Mouse (Mus musculus) limb, embryonic 13.5 days (tissue): Measurements from ENCODE around the gene Ccndbp1. TPM values are rescaled to one million over a fixed set of nuclear protein-coding genes. Genes with fewer than 3 reads are reported as not detected.
"Not testable (repeated sequence)": the region's sequence is repeated elsewhere in the genome, so short reads cannot be mapped to it uniquely, and the experiment has no call there.

Experiments
- ATAC-seq: fragments of 200-750 bp; cut with Nextera tagmentation; 2 replicates; pipeline ENCODE4 v1.8.0; 2017; ENCODE audit warnings: low read depth, moderate number of reproducible peaks, moderate TSS enrichment; ENCODE audit not compliant: low FRiP score
- H3K27ac ChIP-seq: fragments of 300-500 bp; sonication (generic); 2 replicates; pipeline ENCODE4 v1.5.1; 2015; ENCODE audit warnings: inconsistent platforms, mild to moderate bottlenecking, moderate library complexity
- H3K27me3 ChIP-seq: fragments of 300-500 bp; sonication (generic); 2 replicates; pipeline ENCODE4 v1.6.1; 2015; ENCODE audit warnings: mild to moderate bottlenecking, inconsistent platforms
- H3K36me3 ChIP-seq: fragments of 300-500 bp; sonication (generic); 2 replicates; pipeline ENCODE4 v1.6.1; 2015; ENCODE audit warnings: inconsistent platforms, mild to moderate bottlenecking, moderate library complexity
- H3K4me1 ChIP-seq: fragments of 300-500 bp; sonication (generic); 2 replicates; pipeline ENCODE4 v1.6.1; 2015; ENCODE audit warnings: inconsistent platforms
- H3K4me2 ChIP-seq: fragments of 300-500 bp; sonication (generic); replicated peaks from 2 replicates; pipeline ENCODE4 v1.6.1; 2015; ENCODE audit warnings: inconsistent platforms, mild to moderate bottlenecking, moderate library complexity
- H3K4me3 ChIP-seq: fragments of 300-500 bp; sonication (generic); 2 replicates; pipeline ENCODE4 v1.5.1; 2015; ENCODE audit warnings: moderate library complexity, mild to moderate bottlenecking, inconsistent platforms
- H3K9ac ChIP-seq: fragments of 300-500 bp; sonication (generic); 2 replicates; pipeline ENCODE4 v1.6.1; 2015; ENCODE audit warnings: mild to moderate bottlenecking, inconsistent platforms
- H3K9me3 ChIP-seq: fragments of 300-500 bp; sonication (generic); 2 replicates; pipeline ENCODE4 v1.6.1; 2016; ENCODE audit warnings: inconsistent platforms
- WGBS: fragments of 180-500 bp; shearing (Covaris S2); methylation state at CpG from one replicate; pipeline ENCODE4 v1.1.7; 2015; 5-methylcytosine and 5-hydroxymethylcytosine counted together
- polyA plus RNA-seq: library from polyadenylated mRNA; unstranded; fragments of >200 nt; fragmentation: Nextera tagmentation; extraction: Ambion mirVana; gene quantifications from 2 replicates; pipeline ENCODE4 v1.2.1, GENCODE M21; 2015

Gene Ccndbp1
- polyA plus RNA-seq, 1 experiment from 2014 or later: 39.3 TPM

- Histone ChIP-seq H3K4me2 (no peak overlapping the region), H3K27ac (no peak overlapping the region), H3K27me3 (no peaks in the 10 kb centered on the region), H3K9ac (no peak overlapping the region), H3K9me3 (no peaks in the 10 kb centered on the region), H3K4me3 (no peak overlapping the region), H3K36me3 (peaks cover 8% of the 10 kb centered on the region; the same call in 1 of the 2 replicates), H3K4me1 (peaks cover 8% of the 10 kb centered on the region)
- no peak for ATAC-seq
- WGBS: 79% methylated on average over 1 of the region's 1 CpGs
These were observed 1.2 kb upstream of the Ccndbp1 start for GRCm38 (mm10) chr2:121006986-121007385.

GRCm38 (mm10) chr2:121008664-121009007 is 433 bp downstream of the Ccndbp1 start:
- H3K27me3 ChIP-seq: no peaks in the 10 kb centered on the region
- peak overlapping the region; percentile 89 for H3K4me2 ChIP-seq
- H3K4me1 ChIP-seq: peaks cover 8% of the 10 kb centered on the region
- no peaks in the 10 kb centered on the region for H3K9me3 ChIP-seq
- H3K27ac ChIP-seq: no peak overlapping the region
- peak overlapping the region; percentile 72 for H3K9ac ChIP-seq
- H3K4me3 ChIP-seq: peak overlapping the region; percentile 71
- peaks cover 20% of the 10 kb centered on the region for H3K36me3 ChIP-seq
- WGBS: under 1% methylated on average over 12 of the region's 12 CpGs
- no peak for ATAC-seq

DNA sequence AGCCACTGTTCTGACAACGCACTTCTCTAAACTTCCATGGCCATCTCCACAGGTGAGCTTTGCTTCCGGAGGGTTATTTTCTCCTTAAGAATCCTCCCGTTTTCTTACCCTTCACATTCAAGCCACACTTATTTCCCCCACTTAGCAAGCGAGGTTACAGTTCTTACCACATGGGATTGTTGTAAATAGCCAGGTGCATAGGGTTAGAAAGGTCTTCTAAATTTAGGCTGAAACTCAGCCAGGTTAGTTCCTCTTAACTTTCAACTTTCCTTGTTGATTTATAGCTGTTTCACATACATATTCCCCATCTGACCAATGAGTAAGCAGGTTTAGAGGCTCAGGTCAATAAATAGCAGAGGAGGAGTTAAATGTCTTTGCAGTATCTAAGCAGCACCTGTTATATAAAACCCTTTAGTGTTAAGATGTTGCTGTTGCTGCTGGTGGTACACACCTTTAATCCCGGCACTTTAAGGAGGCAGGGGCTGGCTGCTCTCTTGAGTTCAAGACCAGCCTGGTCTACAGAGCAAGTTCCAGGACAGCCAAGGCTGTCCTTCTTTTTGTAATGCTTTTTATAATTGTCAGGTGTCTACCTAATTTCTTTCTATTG is 971 bp downstream of the Ccndbp1 start:
- Histone ChIP-seq H3K9ac (peak overlapping the region; percentile 72), H3K9me3 (no peaks in the 10 kb centered on the region), H3K27me3 (no peaks in the 10 kb centered on the region), H3K4me3 (peak overlapping the region; percentile 71), H3K4me1 (peaks cover 8% of the 10 kb centered on the region), H3K4me2 (peak overlapping the region; percentile 89), H3K36me3 (peaks cover 23% of the 10 kb centered on the region), H3K27ac (no peak overlapping the region)
- WGBS: 21% methylated on average over 5 of the region's 5 CpGs
- no peak for ATAC-seq

- Histone ChIP-seq H3K27ac (no peak overlapping the region), H3K36me3 (peaks cover 43% of the 10 kb centered on the region), H3K9ac (no peak overlapping the region), H3K9me3 (peaks cover under 1% of the 10 kb centered on the region; the same call in 1 of the 2 replicates), H3K4me3 (no peak overlapping the region), H3K4me2 (no peak overlapping the region), H3K27me3 (no peaks in the 10 kb centered on the region), H3K4me1 (peaks cover 8% of the 10 kb centered on the region)
- no peak for ATAC-seq
- 88% methylated on average over 9 of the region's 9 CpGs for WGBS
These were observed 4.5 kb downstream of the Ccndbp1 start for GRCm38 (mm10) chr2:121012676-121013075.

DNA sequence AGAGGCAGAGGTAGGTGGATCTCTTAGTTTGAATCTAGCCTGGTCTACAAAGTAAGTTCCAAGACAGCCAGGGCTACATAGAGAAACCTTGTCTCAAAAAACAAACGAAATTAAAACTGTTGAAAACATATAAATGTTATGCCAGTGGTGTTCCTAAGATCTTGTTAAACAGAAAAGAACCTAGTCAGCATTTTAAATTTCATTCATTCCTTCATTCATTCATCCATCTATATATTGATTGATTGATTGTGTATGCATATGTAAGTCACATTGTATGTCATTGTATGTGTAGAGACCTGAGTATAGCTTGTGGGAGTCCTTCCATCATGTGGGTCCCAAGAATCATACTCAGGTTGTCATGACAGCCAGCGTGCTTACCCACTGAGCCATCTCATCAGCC is 7.3 kb downstream of the Ccndbp1 start:
- ATAC-seq: no peak
- 80% methylated on average over 2 of the region's 2 CpGs for WGBS
- no peak overlapping the region for H3K4me3 ChIP-seq
- H3K27me3 ChIP-seq: no peaks in the 10 kb centered on the region
- peaks cover 47% of the 10 kb centered on the region for H3K36me3 ChIP-seq
- no peaks in the 10 kb centered on the region for H3K4me1 ChIP-seq
- no peak overlapping the region for H3K9ac ChIP-seq
- H3K27ac ChIP-seq: no peak overlapping the region
- H3K9me3 ChIP-seq: peaks cover 4% of the 10 kb centered on the region; the same call in 1 of the 2 replicates
- no peak overlapping the region for H3K4me2 ChIP-seq

DNA sequence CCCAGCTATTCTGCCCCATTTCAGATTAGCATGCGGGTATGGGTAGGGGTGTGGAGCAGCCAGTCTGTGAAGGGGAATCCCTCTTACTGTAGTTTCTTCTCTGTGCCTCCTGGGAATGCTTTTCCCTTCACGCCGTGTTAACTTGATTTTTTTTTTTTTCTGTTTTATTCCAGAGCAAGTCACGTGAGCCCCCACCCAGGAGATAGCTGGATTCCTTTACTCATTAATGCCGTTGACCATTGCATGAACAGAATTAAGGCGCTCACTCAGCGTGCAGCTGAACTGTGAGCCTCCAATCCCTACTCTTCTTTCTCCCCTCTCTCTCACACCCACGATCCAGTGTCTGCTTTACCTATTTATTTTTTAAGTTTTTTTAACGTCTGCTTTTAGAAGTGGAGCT is 8.0 kb downstream of the Ccndbp1 start:
- H3K4me3 ChIP-seq: no peak overlapping the region
- ATAC-seq: no peak
- no peak overlapping the region for H3K27ac ChIP-seq
- H3K36me3 ChIP-seq: peaks cover 46% of the 10 kb centered on the region
- H3K9ac ChIP-seq: no peak overlapping the region
- 87% methylated on average over 9 of the region's 9 CpGs for WGBS
- no peaks in the 10 kb centered on the region for H3K4me1 ChIP-seq
- H3K4me2 ChIP-seq: no peak overlapping the region
- peaks cover 4% of the 10 kb centered on the region; the same call in 1 of the 2 replicates for H3K9me3 ChIP-seq
- no peaks in the 10 kb centered on the region for H3K27me3 ChIP-seq

DNA sequence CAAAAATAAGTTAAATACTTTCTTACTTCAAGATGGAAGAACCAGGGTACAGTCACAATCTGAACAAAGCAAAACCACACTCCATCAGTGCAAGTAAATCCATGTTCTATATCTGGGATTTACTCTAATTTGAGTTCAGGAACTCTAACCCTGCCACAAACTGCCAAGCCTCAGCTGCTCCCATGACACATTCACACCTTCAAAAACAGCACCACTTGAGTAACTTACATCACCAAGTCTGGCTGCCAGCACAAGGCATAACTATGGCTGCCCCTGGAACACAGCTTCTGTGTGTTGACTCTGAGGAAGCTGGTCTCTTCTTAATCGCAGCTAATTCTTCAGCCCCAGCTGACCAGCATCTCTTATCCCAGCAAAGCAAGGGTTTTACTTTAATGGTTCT is 8.9 kb downstream of the Ccndbp1 start:
- H3K9ac ChIP-seq: no peak overlapping the region
- 83% methylated on average over 1 of the region's 1 CpGs for WGBS
- ATAC-seq: no peak
- peaks cover 39% of the 10 kb centered on the region for H3K36me3 ChIP-seq
- peaks cover 4% of the 10 kb centered on the region; the same call in 1 of the 2 replicates for H3K9me3 ChIP-seq
- no peak overlapping the region for H3K4me3 ChIP-seq
- no peak overlapping the region for H3K4me2 ChIP-seq
- H3K27me3 ChIP-seq: no peaks in the 10 kb centered on the region
- no peaks in the 10 kb centered on the region for H3K4me1 ChIP-seq
- H3K27ac ChIP-seq: no peak overlapping the region

GRCm38 (mm10) chr2:121022918-121023317 is 14.7 kb downstream of the Ccndbp1 start:
- peaks cover under 1% of the 10 kb centered on the region; the same call in 1 of the 2 replicates for H3K9me3 ChIP-seq
- no peak overlapping the region for H3K4me3 ChIP-seq
- 73% methylated on average over 5 of the region's 5 CpGs for WGBS
- 0 out of 2 replicates have a peak, but pooled peaks cover 4% of the 10 kb centered on the region for H3K27me3 ChIP-seq
- H3K36me3 ChIP-seq: peaks cover 1% of the 10 kb centered on the region
- no peak overlapping the region for H3K9ac ChIP-seq
- ATAC-seq: no peak
- H3K4me1 ChIP-seq: no peaks in the 10 kb centered on the region
- no peak overlapping the region for H3K4me2 ChIP-seq
- H3K27ac ChIP-seq: no peak overlapping the region

GRCm38 (mm10) chr2:121036733-121037341 is 28.6 kb downstream of the Ccndbp1 start, which contains the start of gene Epb42:
Gene Epb42 (minus strand): TSS chr2:121037072.
- Histone ChIP-seq H3K27ac (no peak within 1 kb of the TSS), H3K4me1 (no peaks in the 10 kb centered on the region), H3K9ac (no peak within 1 kb of the TSS), H3K36me3 (no peaks in the 10 kb centered on the region), H3K27me3 (no peaks in the 10 kb centered on the region), H3K9me3 (no peaks in the 10 kb centered on the region), H3K4me3 (no peak within 1 kb of the TSS), H3K4me2 (no peak within 1 kb of the TSS)
- WGBS: 63% methylated on average over 5 of the region's 5 CpGs
- no peak; the same call in 1 of the 2 replicates for ATAC-seq

DNA sequence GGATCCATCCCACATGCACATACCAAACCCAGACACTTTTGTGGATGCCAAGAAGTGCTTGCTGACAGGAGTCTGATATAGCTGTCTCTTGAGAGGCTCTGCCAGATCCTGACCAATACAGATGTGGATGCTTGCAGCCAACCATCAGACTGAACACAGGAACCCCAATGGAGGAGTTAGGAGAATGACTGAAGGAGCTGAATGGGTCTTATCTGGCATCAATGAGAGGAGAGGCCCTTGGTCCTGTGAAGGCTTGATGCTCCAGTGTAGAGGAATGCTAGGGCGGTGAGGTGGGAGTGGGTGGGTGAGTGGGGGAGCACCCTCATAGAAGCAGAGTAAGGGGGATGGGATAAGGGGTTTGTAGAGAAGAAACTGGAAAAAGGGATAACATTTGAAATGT is 30.6 kb downstream of the Ccndbp1 start:
- WGBS: 90% methylated on average over 1 of the region's 1 CpGs

DNA sequence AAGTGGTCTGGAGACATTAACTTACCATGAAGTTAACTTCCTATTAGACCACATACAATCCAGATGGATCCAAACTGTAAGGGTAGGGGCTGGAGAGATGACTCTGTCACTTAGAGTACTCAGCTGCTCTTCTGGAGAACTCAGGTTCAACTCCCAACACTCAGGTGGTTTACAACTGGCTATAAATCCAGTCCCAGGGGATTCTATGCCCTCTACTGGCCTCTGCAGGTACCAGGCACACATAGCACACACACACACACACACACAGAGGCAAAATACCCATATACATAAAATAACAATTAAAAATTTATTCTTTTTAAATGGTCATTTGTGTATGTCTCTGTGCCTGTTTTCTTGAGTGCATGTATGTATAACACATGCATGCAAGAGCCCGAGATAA is 31.2 kb downstream of the Ccndbp1 start:
- no peak for ATAC-seq
- no peaks in the 10 kb centered on the region for H3K27me3 ChIP-seq
- no peaks in the 10 kb centered on the region for H3K36me3 ChIP-seq
- no peaks in the 10 kb centered on the region for H3K9me3 ChIP-seq
- H3K4me3 ChIP-seq: no peak overlapping the region
- H3K4me2 ChIP-seq: no peak overlapping the region
- H3K4me1 ChIP-seq: no peaks in the 10 kb centered on the region
- WGBS: 88% methylated on average over 1 of the region's 1 CpGs
- no peak overlapping the region for H3K9ac ChIP-seq
- no peak overlapping the region for H3K27ac ChIP-seq

More for the DNA sequence above, 30.6 kb downstream of the Ccndbp1 start:
- ATAC-seq, H3K27me3 ChIP-seq, H3K36me3 ChIP-seq, H3K4me3 ChIP-seq, H3K4me1 ChIP-seq, H3K9me3 ChIP-seq, H3K9ac ChIP-seq, H3K27ac ChIP-seq, H3K4me2 ChIP-seq: not testable (repeated sequence)

- Histone ChIP-seq H3K4me3 (no peak overlapping the region), H3K9ac (no peak overlapping the region), H3K27me3 (no peaks in the 10 kb centered on the region), H3K36me3 (no peaks in the 10 kb centered on the region), H3K4me1 (no peaks in the 10 kb centered on the region), H3K27ac (no peak overlapping the region), H3K9me3 (no peaks in the 10 kb centered on the region), H3K4me2 (no peak overlapping the region)
- WGBS: 54% methylated on average over 5 of the region's 5 CpGs
- ATAC-seq: no peak
These were observed 32.9 kb downstream of the Ccndbp1 start for GRCm38 (mm10) chr2:121041098-121041497.

DNA sequence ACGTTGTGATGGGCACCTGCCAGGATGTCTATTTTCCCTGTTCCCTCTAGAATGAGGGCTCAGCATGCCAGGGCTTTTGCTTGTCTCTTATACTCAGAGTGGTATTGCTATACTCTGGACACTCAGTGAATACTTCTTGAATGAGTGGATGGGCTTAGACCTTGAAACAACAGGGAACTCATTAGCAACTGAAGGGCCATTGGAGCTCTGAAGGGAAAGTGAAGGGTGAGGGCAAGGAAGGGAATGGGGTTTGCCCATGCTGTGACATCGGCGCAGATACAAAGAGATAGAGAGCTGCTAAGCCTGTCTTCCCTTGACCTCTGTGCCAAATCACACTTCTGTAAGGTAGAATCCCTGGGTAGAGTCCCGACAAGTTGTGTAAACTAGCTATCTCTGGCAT is 37.5 kb downstream of the Ccndbp1 start:
- no peak for ATAC-seq
- 80% methylated on average over 4 of the region's 4 CpGs for WGBS
- H3K27ac ChIP-seq: no peak overlapping the region
- H3K4me1 ChIP-seq: no peaks in the 10 kb centered on the region
- H3K27me3 ChIP-seq: no peaks in the 10 kb centered on the region
- H3K4me2 ChIP-seq: no peak overlapping the region
- H3K4me3 ChIP-seq: no peak overlapping the region
- H3K9ac ChIP-seq: no peak overlapping the region
- no peaks in the 10 kb centered on the region for H3K9me3 ChIP-seq
- H3K36me3 ChIP-seq: no peaks in the 10 kb centered on the region
